Mouse (Mus musculus) small intestine, adult 2 months (tissue): ENCODE data around the gene Edn1.

ENCODE experiments used
- CTCF ChIP-seq: fragments of 200-500 bp; IDR thresholded peaks from 2 replicates; pipeline ENCODE4 v1.5.1; 2012; ENCODE audit warnings: low read depth, mild to moderate bottlenecking, control low read depth, inconsistent platforms, low read length, moderate library complexity, mixed read lengths; ENCODE audit not compliant: insufficient replicate concordance, insufficient read length; ENCODE audit errors: extremely low read depth
- POLR2A ChIP-seq: fragments of 200-500 bp; IDR thresholded peaks from 2 replicates; pipeline ENCODE4 v1.6.1; 2012; ENCODE audit warnings: low read depth, mild to moderate bottlenecking, control low read depth, inconsistent platforms, low read length, moderate library complexity

DNA sequence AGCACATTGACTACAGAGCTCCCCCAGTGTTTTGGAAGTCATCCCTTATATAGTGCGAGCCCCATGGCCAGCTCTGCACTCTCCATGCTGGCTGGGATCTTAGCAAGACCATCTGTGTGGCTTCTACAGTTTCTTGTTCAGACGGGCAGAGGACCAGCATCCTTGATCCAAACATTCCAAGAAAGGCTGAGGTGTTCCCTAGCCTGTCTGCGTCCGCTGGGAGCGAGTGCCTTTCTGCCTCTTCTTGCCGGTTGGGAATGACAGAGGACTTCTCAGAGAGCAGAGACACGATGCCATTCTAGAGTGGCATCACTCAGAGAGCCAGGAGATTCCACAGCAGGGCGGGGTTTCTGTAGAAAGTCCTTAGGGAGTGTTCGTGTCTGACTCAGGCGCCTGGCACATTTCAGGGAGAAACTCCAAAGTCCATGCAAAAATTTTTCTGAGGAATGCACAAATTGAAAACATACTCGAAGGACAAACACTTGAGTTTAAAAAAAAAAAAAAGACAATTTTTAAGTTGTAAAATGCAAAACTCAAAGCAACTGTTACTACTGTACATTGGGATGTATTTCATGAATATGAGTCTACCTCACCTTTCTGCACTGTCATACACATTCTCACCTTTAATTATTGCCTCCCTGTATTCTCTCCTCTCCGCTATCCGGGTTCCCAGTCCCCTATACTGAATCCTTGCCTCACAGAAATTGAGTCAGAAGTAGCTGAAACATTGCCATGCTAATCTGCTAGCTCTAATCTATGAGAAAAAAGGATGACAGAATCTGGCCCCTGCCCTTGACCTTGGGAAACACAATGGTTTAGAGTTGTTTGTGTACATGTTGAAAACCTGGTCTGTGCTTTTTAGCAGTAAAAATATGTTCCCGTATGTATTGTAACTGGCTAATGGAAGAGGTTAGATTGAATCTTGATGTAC, 5.9 kb downstream of the Edn1 start:
- TF ChIP-seq CTCF: no peak
- TF ChIP-seq POLR2A: no peak
